Mouse (Mus musculus) lung, adult 2 months (tissue): ENCODE measurements at regions not wholly inside any gene's neighbourhood (a gene's known extent, or its start where the extent isn't known, plus 50 kb on each side); places are given as distances from the start of the nearest gene placed in this dataset.

Experiments
- DNase-seq: peaks from one replicate; pipeline ENCODE4 v3.0.0; 2022
- H3K4me1 ChIP-seq: fragments of 200-500 bp; 2 replicates; pipeline ENCODE4 v1.6.1; 2011; ENCODE audit warnings: low read length; ENCODE audit not compliant: control insufficient read depth, insufficient read depth
- H3K4me3 ChIP-seq: fragments of 200-500 bp; replicated peaks from 2 replicates; pipeline ENCODE3; 2011; ENCODE audit warnings: low read depth, mild to moderate bottlenecking, control low read depth, low read length; ENCODE audit errors: extremely low read depth
- CTCF ChIP-seq: fragments of 200-500 bp; IDR thresholded peaks from 2 replicates; pipeline ENCODE4 v1.5.1; 2011; ENCODE audit warnings: mild to moderate bottlenecking, low read length, control low read depth; ENCODE audit not compliant: insufficient read depth
- POLR2A ChIP-seq: fragments of 200-500 bp; IDR thresholded peaks from 2 replicates; pipeline ENCODE4 v1.6.1; 2011; ENCODE audit warnings: low read depth, mild to moderate bottlenecking, control low read depth, low read length, borderline replicate concordance; ENCODE audit errors: extremely low read depth
- WGBS: fragments of 180-500 bp; shearing (Covaris S2); methylation state at CpG from one replicate; pipeline ENCODE4 v1.1.7; 2018; 5-methylcytosine and 5-hydroxymethylcytosine counted together

- DNase-seq = no peak
- no peaks in the 10 kb centered on the region for H3K4me1 ChIP-seq
- no peak overlapping the region for H3K4me3 ChIP-seq
- 90% methylated on average over 5 of the region's 5 CpGs for WGBS
- TF ChIP-seq POLR2A = no peak
- no peak for TF ChIP-seq CTCF
These were observed 210.1 kb upstream of the Gm4791 start for GRCm38 (mm10) chr9:46788456-46788855.

GRCm38 (mm10) chr9:46784355-46784975 lies 214.1 kb upstream of the Gm4791 start:
- TF ChIP-seq POLR2A (no peak), CTCF (no peak)
- WGBS = 91% methylated on average over 17 of the region's 17 CpGs
- DNase-seq = no peak
- Histone ChIP-seq H3K4me3 (no peak overlapping the region), H3K4me1 (no peaks in the 10 kb centered on the region)

- 87% methylated on average over 12 of the region's 12 CpGs for WGBS
These were observed 214.8 kb upstream of the Gm4791 start for GRCm38 (mm10) chr9:46783597-46784354.

GRCm38 (mm10) chr9:46781681-46782080 lies 216.9 kb upstream of the Gm4791 start:
- Histone ChIP-seq H3K4me1 (no peaks in the 10 kb centered on the region), H3K4me3 (no peak overlapping the region)
- no peak for DNase-seq
- 90% methylated on average over 8 of the region's 8 CpGs for WGBS
- no peak for TF ChIP-seq POLR2A
- no peak for TF ChIP-seq CTCF

More at GRCm38 (mm10) chr9:46783597-46784354, 214.8 kb upstream of the Gm4791 start:
- TF ChIP-seq CTCF = no peak
- no peak for TF ChIP-seq POLR2A
- no peak for DNase-seq
- Histone ChIP-seq H3K4me3 (no peak overlapping the region), H3K4me1 (no peaks in the 10 kb centered on the region)

GRCm38 (mm10) chr9:46778769-46779168 lies 219.8 kb upstream of the Gm4791 start:
- Histone ChIP-seq H3K4me3 (no peak overlapping the region), H3K4me1 (no peaks in the 10 kb centered on the region)
- no peak for DNase-seq
- no peak for TF ChIP-seq CTCF
- no peak for TF ChIP-seq POLR2A
- WGBS = 78% methylated on average over 6 of the region's 6 CpGs

- TF ChIP-seq CTCF (no peak), POLR2A (no peak)
- DNase-seq = no peak
- H3K4me1 ChIP-seq = no peaks in the 10 kb centered on the region
- no peak overlapping the region for H3K4me3 ChIP-seq
- 56% methylated on average over 2 of the region's 2 CpGs for WGBS
These were observed 223.7 kb upstream of the Gm4791 start for GRCm38 (mm10) chr9:46774821-46775220.

GRCm38 (mm10) chr9:46760247-46760646 lies 238.3 kb upstream of the Gm4791 start:
- DNase-seq = no peak
- no peak for TF ChIP-seq CTCF
- TF ChIP-seq POLR2A = no peak
- Histone ChIP-seq H3K4me1 (no peaks in the 10 kb centered on the region), H3K4me3 (no peak overlapping the region)
- 71% methylated on average over 4 of the region's 4 CpGs for WGBS

- 69% methylated on average over 6 of the region's 6 CpGs for WGBS
- no peak for TF ChIP-seq POLR2A
- no peak for TF ChIP-seq CTCF
- Histone ChIP-seq H3K4me3 (no peak overlapping the region), H3K4me1 (no peaks in the 10 kb centered on the region)
- DNase-seq = no peak
These were observed 241.4 kb upstream of the Gm4791 start for GRCm38 (mm10) chr9:46757005-46757672.

GRCm38 (mm10) chr9:46751981-46752380 lies 246.6 kb upstream of the Gm4791 start:
- WGBS = 55% methylated on average over 5 of the region's 5 CpGs
- TF ChIP-seq POLR2A (no peak), CTCF (no peak)
- no peak for DNase-seq
- no peaks in the 10 kb centered on the region for H3K4me1 ChIP-seq
- no peak overlapping the region for H3K4me3 ChIP-seq

- WGBS = 79% methylated on average over 6 of the region's 6 CpGs
- no peak overlapping the region for H3K4me3 ChIP-seq
- TF ChIP-seq POLR2A (no peak), CTCF (no peak)
- DNase-seq = no peak
- H3K4me1 ChIP-seq = no peaks in the 10 kb centered on the region
These were observed 249.1 kb upstream of the Gm4791 start for GRCm38 (mm10) chr9:46749441-46749840.
